Mouse (Mus musculus) stomach, embryonic 15.5 days (tissue): ENCODE data around the gene Mcm5. TPM values are rescaled to one million over a fixed set of nuclear protein-coding genes. Genes with fewer than 3 reads are reported as not detected.

Experiments
- polyA plus RNA-seq: library from polyadenylated mRNA; unstranded; fragments of >200 nt; fragmentation: Nextera tagmentation; extraction: Ambion mirVana; gene quantifications from 2 replicates; pipeline ENCODE4 v1.2.1, GENCODE M21; 2015

Mcm5 gene
- polyA plus RNA-seq, 1 experiment from 2014 or later = 124 TPM

Other genes with a start within 250 kb of the Mcm5 start
- gene Isx, start 236.4 kb upstream of the Mcm5 start, polyA plus RNA-seq = 16.7 and 21.4 TPM in 2 replicates
- 26.0 and 29.2 TPM in 2 replicates for gene Hmgxb4, start 116.2 kb upstream of the Mcm5 start, polyA plus RNA-seq
- 23.5 and 28.4 TPM in 2 replicates for gene Tom1, start 75.9 kb upstream of the Mcm5 start, polyA plus RNA-seq
- gene Hmox1, start 15.9 kb upstream of the Mcm5 start, polyA plus RNA-seq = 25.0 and 29.0 TPM in 2 replicates
- gene Rasd2, start 104.4 kb downstream of the Mcm5 start, polyA plus RNA-seq = 1.4 and 2.1 TPM in 2 replicates